Mouse (Mus musculus) cerebellum, postnatal 10 days (tissue): ENCODE measurements at regions not wholly inside any gene's neighbourhood (a gene's known extent, or its start where the extent isn't known, plus 50 kb on each side); places are given as distances from the start of the nearest gene placed in this dataset.

Experiments
- DNase-seq, 2 experiments: peaks; one replicate each; pipeline ENCODE4 v3.0.0; 2021; ENCODE audit warnings: mixed read lengths in 2 of 2

- peak; percentile 65 to 71 for DNase-seq
These were observed 106.7 kb downstream of the Cpeb2 start for GRCm38 (mm10) chr5:43339671-43340070.

- no peak for DNase-seq
These were observed 108.5 kb downstream of the Cpeb2 start for GRCm38 (mm10) chr5:43341475-43341874.

GRCm38 (mm10) chr5:43344441-43344840 is 111.5 kb downstream of the Cpeb2 start:
- DNase-seq = no peak

DNA sequence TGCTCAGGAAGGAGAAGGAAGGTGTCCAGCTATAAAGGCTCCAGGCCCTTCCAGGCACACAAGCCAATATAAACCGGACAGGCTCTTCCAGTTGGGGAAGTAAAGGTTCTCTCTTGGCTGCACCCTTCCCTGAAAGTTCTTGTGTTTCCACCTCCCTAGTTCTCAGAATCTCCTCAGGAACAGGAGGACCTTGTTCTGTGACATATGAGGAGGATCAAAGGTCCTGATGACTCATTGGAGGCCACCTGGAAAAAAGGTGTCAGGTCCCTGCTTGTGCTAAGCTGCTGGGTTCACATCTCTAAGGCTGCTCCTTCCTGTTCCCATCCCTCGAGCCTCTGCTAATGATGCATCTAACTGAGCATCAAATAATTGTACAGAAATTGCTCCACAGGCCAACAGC is 118.0 kb downstream of the Cpeb2 start:
- no peak for DNase-seq

DNA sequence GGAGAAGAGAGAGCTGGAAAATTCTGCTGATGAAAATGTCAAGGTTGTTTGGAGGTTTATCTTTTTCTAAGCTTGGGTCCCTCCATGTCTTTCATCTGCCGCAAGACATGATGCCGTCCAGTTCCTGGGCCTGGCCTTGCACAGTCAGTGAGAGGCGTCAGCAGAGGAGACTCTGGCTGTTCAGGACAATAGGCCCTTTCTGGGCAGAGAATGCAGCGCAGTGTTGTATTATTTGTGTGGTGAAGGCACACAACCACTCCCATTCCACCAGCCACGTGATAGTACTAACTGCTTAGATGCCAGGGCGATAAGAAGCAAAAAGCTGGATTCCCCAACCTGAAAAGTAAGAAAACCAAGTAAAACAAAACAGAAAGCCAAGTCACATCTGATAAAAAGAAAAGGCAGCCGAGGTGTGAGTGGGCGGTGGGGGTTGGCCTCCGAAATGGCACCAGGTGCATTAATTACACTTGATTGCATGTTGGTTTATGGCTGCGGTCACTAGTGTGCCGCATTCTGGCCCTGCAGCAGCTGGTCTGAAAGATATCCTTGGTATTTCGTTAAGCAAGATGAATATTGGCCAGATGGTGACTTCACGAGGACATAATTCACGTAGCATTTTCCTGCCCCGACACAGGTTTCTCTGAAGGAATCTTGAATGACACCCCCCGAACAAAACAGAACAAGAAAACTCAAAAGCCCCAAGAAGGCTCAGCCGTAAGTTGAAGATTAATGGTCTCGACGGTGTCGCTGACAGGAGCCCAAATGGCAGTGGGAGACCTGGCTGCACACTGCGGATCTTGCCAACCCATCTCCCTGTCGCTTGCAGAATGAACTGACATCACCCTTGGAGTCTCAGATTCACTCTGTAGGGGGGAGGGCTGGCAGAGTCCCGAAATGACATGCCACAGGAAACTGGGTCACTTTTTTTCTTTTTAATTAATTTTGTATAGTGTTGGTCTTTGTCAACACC is 120.3 kb downstream of the Cpeb2 start:
- peak; percentile 88 to 92 for DNase-seq

DNA sequence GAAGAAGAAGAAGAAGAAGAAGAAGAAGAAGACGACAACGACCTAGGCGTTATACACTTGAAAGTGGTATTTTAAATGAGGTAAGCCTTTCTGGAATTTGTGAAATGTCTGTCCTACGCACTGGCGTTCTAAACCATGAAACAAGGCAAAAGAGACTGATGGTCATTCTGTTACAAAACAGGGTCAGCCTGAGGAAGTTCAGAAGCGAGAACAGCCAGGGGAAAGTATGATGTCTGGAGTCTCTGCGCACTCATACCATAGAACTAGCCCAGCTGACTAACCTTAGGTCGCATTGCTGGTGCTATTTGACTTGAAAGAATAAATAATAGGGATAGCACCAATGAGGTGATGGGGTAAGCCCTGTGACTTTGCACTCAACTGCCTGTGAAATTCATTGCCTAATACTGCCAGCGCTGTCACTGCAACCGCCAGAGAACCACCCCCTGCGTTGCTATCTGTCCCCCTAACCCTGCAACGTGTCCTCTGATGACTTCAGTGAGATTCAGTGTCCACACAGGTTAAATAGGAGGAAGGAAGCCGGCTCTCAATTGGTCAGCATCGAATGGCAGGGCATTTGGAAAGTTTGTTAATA is 121.5 kb downstream of the Cpeb2 start:
- peak; percentile 39 to 41 for DNase-seq

GRCm38 (mm10) chr5:43355026-43355580 is 122.1 kb downstream of the Cpeb2 start:
- peak; percentile 88 to 90 for DNase-seq

DNA sequence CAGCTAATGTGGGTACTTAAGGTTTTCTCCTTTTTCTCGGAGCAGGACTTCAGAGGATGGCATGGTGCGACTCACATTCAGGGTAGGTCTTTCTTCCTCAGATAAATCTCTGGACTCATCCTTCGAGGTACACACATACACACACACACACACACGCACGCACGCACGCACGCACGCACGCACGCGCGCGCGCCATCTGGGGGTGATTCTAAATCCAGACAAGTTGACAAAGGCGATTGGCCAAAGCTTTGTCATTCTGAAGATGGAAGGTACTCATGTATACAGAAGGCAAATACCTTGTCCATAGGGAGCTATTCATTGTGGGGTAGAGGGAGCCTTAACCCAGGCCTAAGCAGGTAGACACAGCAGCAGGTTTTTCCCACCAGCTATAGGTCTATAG is 122.9 kb downstream of the Cpeb2 start:
- DNase-seq = peak; percentile 30 to 31

- peak in 1 of 2 experiments; percentile 24 for DNase-seq
These were observed 124.2 kb downstream of the Cpeb2 start for GRCm38 (mm10) chr5:43357100-43357680.

GRCm38 (mm10) chr5:43357901-43358300 is 124.9 kb downstream of the Cpeb2 start:
- no peak for DNase-seq

DNA sequence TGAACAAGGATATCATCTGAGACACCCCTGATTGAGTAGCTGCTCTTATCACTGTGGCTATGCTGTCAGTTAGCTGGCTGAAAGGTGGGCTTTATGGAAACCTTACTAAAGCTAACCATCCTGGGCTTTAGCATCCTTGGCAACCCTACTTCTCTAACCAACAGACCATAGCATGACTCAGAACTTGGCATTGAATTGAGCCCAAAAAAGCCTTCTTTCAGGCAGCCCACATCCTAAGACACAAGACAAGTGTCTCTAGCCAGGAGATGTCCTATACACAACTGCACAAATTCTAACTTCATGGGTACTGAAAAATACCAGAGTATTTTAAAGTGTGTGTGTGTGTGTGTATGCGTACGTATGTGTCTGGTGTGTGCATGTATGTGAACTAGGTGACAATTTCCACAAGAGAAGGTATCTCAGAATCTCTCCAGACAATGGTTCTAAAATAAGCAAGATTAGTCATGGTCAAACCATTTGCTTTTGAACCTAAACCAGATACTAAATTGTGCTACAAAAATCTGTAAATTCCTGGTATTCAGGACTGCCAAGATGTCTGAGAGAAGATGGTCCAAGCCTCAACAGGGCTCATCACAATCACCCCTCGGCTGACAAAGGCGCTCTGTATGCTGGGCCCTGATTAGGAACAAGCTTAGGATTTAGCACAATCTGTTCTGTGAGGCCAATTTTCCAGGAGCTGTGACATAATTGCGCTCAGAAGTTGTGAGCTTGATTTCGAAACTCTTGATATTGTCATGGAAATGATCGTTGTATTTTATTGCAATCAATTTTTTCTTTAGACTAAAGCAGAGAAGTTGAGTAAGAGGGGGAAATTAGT is 126.2 kb downstream of the Cpeb2 start:
- DNase-seq = no peak

DNA sequence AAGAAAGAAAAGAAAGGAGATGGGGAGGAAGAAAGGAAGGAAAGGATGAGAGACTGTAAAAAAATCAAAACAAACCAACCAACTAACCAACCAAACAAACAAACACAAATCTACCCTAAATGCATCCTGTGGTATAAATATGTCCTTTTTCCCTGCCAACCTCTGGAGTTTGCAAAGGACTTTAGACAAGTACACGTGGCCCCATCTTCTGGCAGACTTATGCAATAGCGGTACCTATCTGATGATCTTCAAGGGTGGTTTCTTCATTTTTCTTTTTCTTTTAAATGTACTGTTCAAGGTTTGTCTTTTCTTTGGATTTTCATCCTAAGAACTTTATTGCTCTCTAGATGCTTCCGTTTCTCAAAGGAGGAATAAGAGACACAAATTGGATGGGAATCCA is 127.3 kb downstream of the Cpeb2 start:
- DNase-seq = peak; percentile 80 to 81

GRCm38 (mm10) chr5:43361026-43361425 is 128.1 kb downstream of the Cpeb2 start:
- no peak for DNase-seq

DNA sequence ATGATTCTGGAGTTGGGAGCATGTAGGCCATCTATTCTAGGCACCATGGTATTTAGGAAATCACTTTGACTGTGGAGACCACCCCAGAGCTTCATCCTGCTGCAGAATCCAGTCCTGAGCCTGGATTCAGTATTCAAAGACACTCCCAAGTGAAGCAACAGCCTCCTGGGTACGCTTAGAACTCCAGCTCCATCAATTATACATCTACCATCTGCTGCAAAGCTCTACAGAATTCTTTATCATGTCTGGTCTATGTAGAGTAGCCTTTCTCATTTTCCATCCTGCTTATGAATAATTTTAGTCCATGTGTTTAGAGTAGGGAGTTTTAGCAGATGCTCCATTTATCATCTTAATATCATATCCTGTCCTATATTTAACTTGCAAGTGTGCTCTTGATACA is 139.4 kb downstream of the Cpeb2 start:
- no peak for DNase-seq

DNA sequence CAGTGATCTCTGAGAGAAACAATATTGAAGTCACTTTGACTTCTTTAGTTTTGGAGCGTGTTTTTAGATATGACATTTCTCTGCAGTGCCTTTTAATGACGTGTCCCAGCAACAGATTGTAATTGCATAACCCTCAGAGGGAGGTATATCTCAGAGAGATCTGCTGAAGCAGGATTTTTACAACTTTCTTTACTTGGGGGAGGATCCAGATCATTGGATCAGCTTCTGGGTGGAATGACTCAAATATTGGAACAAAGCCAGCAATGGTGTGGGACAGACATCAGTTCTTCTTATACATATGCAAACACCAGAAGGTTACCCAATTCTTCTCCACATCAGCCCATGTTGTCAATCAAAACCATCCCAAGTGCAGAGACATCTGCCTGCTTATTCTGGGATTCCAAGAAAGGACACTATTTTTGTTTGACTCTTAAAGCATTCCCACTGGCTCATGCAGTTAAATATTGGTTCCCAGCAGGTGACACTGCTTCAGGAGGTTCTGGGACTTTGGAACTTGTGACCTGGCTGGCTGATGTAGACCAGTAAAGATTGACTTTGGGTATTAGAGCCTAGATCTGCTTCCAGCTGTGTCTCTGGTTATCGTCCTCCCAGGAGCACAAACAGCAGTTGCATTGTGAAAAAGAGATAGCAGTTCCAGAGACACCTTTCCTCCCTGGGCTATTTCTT is 130.5 kb upstream of the C1qtnf7 start:
- DNase-seq = no peak

DNA sequence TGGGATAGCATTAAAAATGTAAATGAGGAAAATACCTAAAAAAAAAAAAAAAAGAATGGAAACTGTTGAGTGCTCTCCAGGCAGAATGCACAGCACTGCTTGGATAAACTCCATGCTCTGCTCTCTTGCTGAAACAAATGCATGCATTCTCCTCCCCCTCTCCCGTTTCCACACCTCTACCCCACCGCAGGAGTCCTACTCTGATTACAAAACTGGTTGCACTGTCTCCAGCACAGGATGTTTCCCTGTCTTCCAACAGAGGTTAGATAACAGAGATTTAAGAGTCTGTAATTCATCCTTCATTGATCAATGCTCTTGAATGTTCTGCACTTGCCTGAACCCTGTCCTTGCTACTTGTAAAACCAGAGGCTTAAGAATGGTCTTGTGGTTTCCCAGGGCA is 124.3 kb upstream of the C1qtnf7 start:
- peak; percentile 5 to 6 for DNase-seq

- peak; percentile 73 for DNase-seq
These were observed 123.8 kb upstream of the C1qtnf7 start for GRCm38 (mm10) chr5:43391412-43392029.

GRCm38 (mm10) chr5:43392908-43393545 is 122.3 kb upstream of the C1qtnf7 start:
- DNase-seq = peak; percentile 11 to 23

DNA sequence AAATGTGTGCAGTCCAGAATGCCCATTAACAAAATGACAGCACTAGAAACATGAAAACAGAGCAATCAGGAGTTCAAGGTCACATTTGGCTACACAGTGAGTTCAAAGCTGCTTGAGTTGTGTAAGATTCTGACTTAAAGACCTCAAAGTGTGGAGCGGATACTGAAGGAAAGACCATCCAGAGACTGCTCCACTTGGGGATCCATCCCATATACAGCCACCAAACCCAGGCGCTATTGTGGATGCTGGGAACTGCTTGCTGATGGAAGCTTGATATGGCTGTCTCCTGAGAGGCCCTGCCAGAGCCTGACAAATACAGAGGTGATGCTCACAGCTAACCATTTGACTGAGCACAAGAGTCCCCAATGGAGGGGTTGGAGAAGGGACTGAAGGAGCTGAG is 98.1 kb upstream of the C1qtnf7 start:
- DNase-seq = no peak

GRCm38 (mm10) chr5:43422815-43423687 is 92.3 kb upstream of the C1qtnf7 start:
- DNase-seq = peak; percentile 83 to 91
